Mouse (Mus musculus) cerebellum, adult 9-11 months (tissue): ENCODE data around the gene Alg14.
A peak's percentile ranks its signal among the peaks of the same experiment; 100 is the strongest.

Source experiments
- DNase-seq: peaks from one replicate; pipeline ENCODE4 v3.0.0; 2022

The Alg14 gene

GRCm38 (mm10) chr3:121291560-121292258, at the start of gene Alg14:
TSS of gene Alg14 (plus strand) at chr3:121291773.
- peak; percentile 98 for DNase-seq

- DNase-seq: no peak
Observed at GRCm38 (mm10) chr3:121242111-121242936, 49.2 kb upstream of the Alg14 start.

GRCm38 (mm10) chr3:121242941-121243340, 48.6 kb upstream of the Alg14 start:
- DNase-seq: no peak

GRCm38 (mm10) chr3:121250048-121250447, 41.5 kb upstream of the Alg14 start:
- DNase-seq: peak; percentile 62

- DNase-seq: peak; percentile 94
Observed at GRCm38 (mm10) chr3:121250576-121251433, 40.8 kb upstream of the Alg14 start.

- DNase-seq: no peak
Observed at GRCm38 (mm10) chr3:121255501-121255900, 36.1 kb upstream of the Alg14 start.

- no peak for DNase-seq
Observed at GRCm38 (mm10) chr3:121256131-121256530, 35.4 kb upstream of the Alg14 start.

GRCm38 (mm10) chr3:121257418-121257817, 34.2 kb upstream of the Alg14 start:
- no peak for DNase-seq

GRCm38 (mm10) chr3:121258521-121259478, 32.8 kb upstream of the Alg14 start:
- peak; percentile 62 for DNase-seq

GRCm38 (mm10) chr3:121260041-121260440, 31.5 kb upstream of the Alg14 start:
- DNase-seq: peak; percentile 65

GRCm38 (mm10) chr3:121260831-121261230, 30.7 kb upstream of the Alg14 start:
- DNase-seq: no peak

- DNase-seq: no peak
Observed at GRCm38 (mm10) chr3:121261251-121261650, 30.3 kb upstream of the Alg14 start.

- no peak for DNase-seq
Observed at GRCm38 (mm10) chr3:121261939-121262520, 29.5 kb upstream of the Alg14 start.

GRCm38 (mm10) chr3:121262521-121263204, 28.9 kb upstream of the Alg14 start:
- peak; percentile 81 for DNase-seq

- DNase-seq: peak; percentile 88
Observed at GRCm38 (mm10) chr3:121263205-121263548, 28.4 kb upstream of the Alg14 start.

GRCm38 (mm10) chr3:121264242-121264641, 27.3 kb upstream of the Alg14 start:
- DNase-seq: no peak

- no peak for DNase-seq
Observed at GRCm38 (mm10) chr3:121267283-121267682, 24.3 kb upstream of the Alg14 start.

- no peak for DNase-seq
Observed at GRCm38 (mm10) chr3:121272577-121272976, 19.0 kb upstream of the Alg14 start.

GRCm38 (mm10) chr3:121274010-121274409, 17.6 kb upstream of the Alg14 start:
- DNase-seq: no peak

GRCm38 (mm10) chr3:121277009-121277408, 14.6 kb upstream of the Alg14 start:
- no peak for DNase-seq

- peak; percentile 94 for DNase-seq
Observed at GRCm38 (mm10) chr3:121277557-121277956, 14.0 kb upstream of the Alg14 start.
